Mouse (Mus musculus): ENCODE measurements around the gene Efna5. TPM values are rescaled to one million over a fixed set of nuclear protein-coding genes. Genes with fewer than 3 reads are reported as not detected.
A peak's percentile ranks its signal among the peaks of the same experiment; 100 is the strongest.

The Efna5 gene
- polyA plus RNA-seq, 1 experiment from 2014 or later: 22.4 TPM

DNA sequence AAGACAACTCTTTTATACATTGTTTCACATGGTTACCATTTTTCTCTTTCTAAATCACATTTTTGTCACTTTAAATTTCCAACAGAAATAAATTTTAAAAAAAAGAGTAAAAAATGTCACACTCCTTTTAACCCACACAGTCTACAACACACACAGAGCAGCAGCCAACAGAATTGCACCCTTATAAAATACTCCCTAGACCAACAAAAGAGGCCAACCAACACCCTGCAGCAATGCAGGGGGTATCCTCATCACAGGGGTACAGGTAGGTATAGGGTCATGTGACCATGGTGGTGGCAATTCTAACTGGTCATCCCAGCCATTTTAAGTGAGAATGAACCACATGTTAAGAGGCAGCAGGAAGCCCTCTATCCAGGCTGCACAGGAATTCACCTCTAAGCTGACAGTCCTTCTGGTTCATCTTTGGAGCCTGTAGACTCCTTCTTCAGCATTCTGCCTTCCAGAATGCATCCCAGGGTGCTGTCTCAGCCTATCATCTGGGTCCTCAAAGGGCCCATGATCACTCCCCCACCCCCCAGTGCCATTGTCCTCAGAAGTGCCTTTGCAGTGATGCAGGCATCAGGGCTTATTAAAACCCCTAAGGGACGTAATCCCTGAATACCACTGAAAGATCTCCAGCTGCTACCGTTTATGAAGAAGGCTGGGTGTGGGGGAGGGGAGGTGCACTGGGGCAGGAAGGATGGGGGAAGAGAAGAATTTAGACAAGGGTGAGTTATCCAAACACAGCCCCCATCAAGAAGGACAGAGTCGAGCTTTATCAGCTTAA lies 28.1 kb downstream of the Efna5 start:
- no peaks in the 10 kb centered on the region for H3K9me3 ChIP-seq (replicated peaks)
- H3K4me3 ChIP-seq: no peak overlapping the region
- peaks cover 29% of the 10 kb centered on the region for H3K4me1 ChIP-seq (replicated peaks)
- 0 out of 2 replicates have a peak overlapping the region, but pooled peaks have one; percentile 7 for H3K27ac ChIP-seq
- H3K36me3 ChIP-seq: no peaks in the 10 kb centered on the region
- no peak for ATAC-seq (replicated peaks; ENCODE audit: insufficient number of reproducible peaks, insufficient read depth, low FRiP score, low read depth)
- H3K27me3 ChIP-seq: no peaks in the 10 kb centered on the region
- no peak overlapping the region for H3K9ac ChIP-seq
- peak overlapping the region; percentile 20 for H3K4me2 ChIP-seq
- 12% methylated on average over 3 of the region's 3 CpGs for WGBS

DNA sequence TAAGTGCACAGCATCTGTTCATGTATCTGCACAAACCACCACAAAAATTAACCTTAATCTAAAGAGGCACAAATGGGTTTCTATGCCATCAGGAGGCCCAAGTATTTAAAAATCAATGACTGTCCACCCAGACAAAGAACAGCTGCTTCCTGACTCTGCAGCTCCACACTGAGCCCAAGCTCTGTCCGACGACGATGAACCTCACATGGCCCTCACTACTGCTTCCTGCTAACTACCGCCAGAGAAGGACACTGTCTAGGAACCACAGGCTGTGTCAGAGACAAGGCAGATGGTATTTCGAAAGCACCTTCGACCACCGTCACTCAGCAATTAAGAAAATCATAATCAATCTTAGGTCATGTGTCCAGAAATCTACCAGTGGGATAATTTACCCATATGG lies 29.8 kb downstream of the Efna5 start:
- 39% methylated on average over 7 of the region's 7 CpGs for WGBS
- no peaks in the 10 kb centered on the region for H3K9me3 ChIP-seq (replicated peaks)
- H3K36me3 ChIP-seq: no peaks in the 10 kb centered on the region
- H3K27me3 ChIP-seq: no peaks in the 10 kb centered on the region
- no peak overlapping the region for H3K9ac ChIP-seq
- H3K27ac ChIP-seq: no peak overlapping the region
- H3K4me3 ChIP-seq: no peak overlapping the region
- ATAC-seq (replicated peaks; ENCODE audit: insufficient number of reproducible peaks, insufficient read depth, low FRiP score, low read depth): no peak
- 0 out of 2 replicates have a peak overlapping the region, but pooled peaks have one; percentile 46 for H3K4me2 ChIP-seq
- peaks cover 29% of the 10 kb centered on the region for H3K4me1 ChIP-seq (replicated peaks)

GRCm38 (mm10) chr17:62850603-62851002 lies 30.5 kb downstream of the Efna5 start:
- Histone ChIP-seq H3K9me3 (replicated peaks) (no peaks in the 10 kb centered on the region), H3K27ac (no peak overlapping the region), H3K4me1 (replicated peaks) (peaks cover 29% of the 10 kb centered on the region), H3K4me2 (no peak overlapping the region), H3K9ac (no peak overlapping the region), H3K4me3 (no peak overlapping the region), H3K27me3 (no peaks in the 10 kb centered on the region), H3K36me3 (no peaks in the 10 kb centered on the region)
- 80% methylated on average over 3 of the region's 3 CpGs for WGBS
- no peak for ATAC-seq (replicated peaks; ENCODE audit: insufficient number of reproducible peaks, insufficient read depth, low FRiP score, low read depth)

DNA sequence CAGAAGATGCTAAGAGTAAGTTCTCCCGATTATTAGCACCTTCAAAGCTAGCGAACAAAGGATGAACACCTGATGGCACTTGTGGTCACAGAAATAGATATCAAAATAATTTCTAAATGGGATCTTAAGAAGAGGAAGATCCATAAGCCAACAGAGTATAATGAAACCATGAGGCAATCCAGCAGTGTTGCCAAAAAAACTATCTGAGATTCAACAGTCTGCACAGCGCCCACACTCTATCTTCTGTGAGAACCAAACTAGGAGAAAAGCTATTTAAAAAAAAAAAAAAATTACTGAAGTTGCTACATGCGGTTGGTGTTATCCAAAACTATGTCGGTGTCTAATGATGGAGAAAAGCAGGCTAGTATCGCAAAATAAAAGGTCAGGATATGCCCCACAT lies 31.4 kb downstream of the Efna5 start:
- no peak overlapping the region for H3K27ac ChIP-seq
- ATAC-seq (replicated peaks; ENCODE audit: insufficient number of reproducible peaks, insufficient read depth, low FRiP score, low read depth): no peak
- H3K36me3 ChIP-seq: no peaks in the 10 kb centered on the region
- H3K4me3 ChIP-seq: no peak overlapping the region
- H3K9ac ChIP-seq: no peak overlapping the region
- H3K4me2 ChIP-seq: no peak overlapping the region
- no peaks in the 10 kb centered on the region for H3K27me3 ChIP-seq
- H3K4me1 ChIP-seq (replicated peaks): peaks cover 29% of the 10 kb centered on the region
- 78% methylated on average over 6 of the region's 6 CpGs for WGBS
- no peaks in the 10 kb centered on the region for H3K9me3 ChIP-seq (replicated peaks)

DNA sequence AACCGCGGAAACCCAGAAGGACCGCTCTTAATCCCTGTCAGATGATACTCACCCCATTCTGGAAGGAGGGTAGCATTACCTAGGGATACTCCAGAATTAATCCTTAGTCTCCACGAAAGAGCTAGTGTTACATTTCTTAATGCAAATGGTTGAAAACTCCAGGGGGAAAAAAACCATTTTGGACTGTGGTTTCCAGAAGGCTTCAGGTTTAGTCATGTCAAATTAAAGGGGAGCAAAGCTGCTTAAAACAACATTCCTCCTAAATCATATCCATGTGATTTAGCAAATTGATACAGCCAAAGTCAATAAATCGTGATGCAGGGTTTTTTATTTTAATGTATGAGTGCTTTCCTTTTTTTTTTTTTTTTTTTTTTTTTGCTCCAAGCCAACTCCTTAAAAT lies 35.5 kb downstream of the Efna5 start:
- H3K9ac ChIP-seq: no peak overlapping the region
- no peak overlapping the region for H3K4me3 ChIP-seq
- H3K4me1 ChIP-seq (replicated peaks): peaks cover 6% of the 10 kb centered on the region; the same call in 1 of the 2 replicates
- no peaks in the 10 kb centered on the region for H3K36me3 ChIP-seq
- no peak overlapping the region for H3K4me2 ChIP-seq
- no peaks in the 10 kb centered on the region for H3K27me3 ChIP-seq
- no peaks in the 10 kb centered on the region for H3K9me3 ChIP-seq (replicated peaks)
- 61% methylated on average over 5 of the region's 5 CpGs for WGBS
- no peak overlapping the region for H3K27ac ChIP-seq
- no peak for ATAC-seq (replicated peaks; ENCODE audit: insufficient number of reproducible peaks, insufficient read depth, low FRiP score, low read depth)

DNA sequence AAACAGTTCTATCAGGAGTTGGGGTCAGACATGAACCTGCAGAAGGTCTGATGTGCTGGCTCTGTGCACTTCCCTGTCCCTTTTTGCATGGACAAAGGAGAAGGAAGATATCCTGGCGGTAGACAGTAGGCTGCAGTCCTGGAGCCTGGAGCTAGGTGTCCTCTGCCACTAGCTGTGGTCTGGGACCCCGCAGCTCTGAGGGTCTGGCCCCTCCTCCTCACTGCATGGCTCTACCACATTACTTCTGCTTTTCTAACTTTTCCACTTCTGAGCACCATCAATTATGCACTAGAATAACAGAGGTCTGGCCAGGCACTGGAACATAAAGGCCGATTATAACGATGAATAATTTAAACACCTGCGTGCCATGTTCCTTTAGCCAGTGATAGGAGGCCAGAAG lies 36.8 kb downstream of the Efna5 start:
- no peak overlapping the region for H3K4me3 ChIP-seq
- H3K4me2 ChIP-seq: no peak overlapping the region
- H3K27ac ChIP-seq: no peak overlapping the region
- H3K9ac ChIP-seq: no peak overlapping the region
- no peaks in the 10 kb centered on the region for H3K4me1 ChIP-seq (replicated peaks)
- H3K9me3 ChIP-seq (replicated peaks): no peaks in the 10 kb centered on the region
- no peaks in the 10 kb centered on the region for H3K36me3 ChIP-seq
- H3K27me3 ChIP-seq: no peaks in the 10 kb centered on the region
- no peak for ATAC-seq (replicated peaks; ENCODE audit: insufficient number of reproducible peaks, insufficient read depth, low FRiP score, low read depth)
- WGBS: 60% methylated on average over 5 of the region's 5 CpGs

- ATAC-seq (replicated peaks; ENCODE audit: insufficient number of reproducible peaks, insufficient read depth, low FRiP score, low read depth): no peak
Measured at GRCm38 (mm10) chr17:62837336-62837735, 43.8 kb downstream of the Efna5 start.

GRCm38 (mm10) chr17:62836598-62837106 lies 44.5 kb downstream of the Efna5 start:
- Histone ChIP-seq H3K36me3 (0 out of 2 replicates have a peak, but pooled peaks cover 4% of the 10 kb centered on the region), H3K4me3 (no peak overlapping the region), H3K4me1 (replicated peaks) (0 out of 2 replicates have a peak, but pooled peaks cover 4% of the 10 kb centered on the region), H3K27ac (no peak overlapping the region), H3K27me3 (no peaks in the 10 kb centered on the region), H3K4me2 (no peak overlapping the region), H3K9ac (no peak overlapping the region), H3K9me3 (replicated peaks) (no peaks in the 10 kb centered on the region)
- no peak for ATAC-seq (replicated peaks; ENCODE audit: insufficient number of reproducible peaks, insufficient read depth, low FRiP score, low read depth)
- WGBS: 75% methylated on average over 6 of the region's 6 CpGs

More at GRCm38 (mm10) chr17:62837336-62837735, 43.8 kb downstream of the Efna5 start:
- H3K4me3 ChIP-seq: no peak overlapping the region
- H3K4me1 ChIP-seq (replicated peaks): 0 out of 2 replicates have a peak, but pooled peaks cover 2% of the 10 kb centered on the region
- H3K4me2 ChIP-seq: no peak overlapping the region
- H3K9me3 ChIP-seq (replicated peaks): no peaks in the 10 kb centered on the region
- H3K36me3 ChIP-seq: 0 out of 2 replicates have a peak, but pooled peaks cover 4% of the 10 kb centered on the region
- H3K27ac ChIP-seq: no peak overlapping the region
- H3K9ac ChIP-seq: no peak overlapping the region
- no peaks in the 10 kb centered on the region for H3K27me3 ChIP-seq
- 77% methylated on average over 7 of the region's 7 CpGs for WGBS

- Histone ChIP-seq H3K27ac (no peak overlapping the region), H3K9me3 (replicated peaks) (no peaks in the 10 kb centered on the region)
- WGBS: 64% methylated on average over 16 of the region's 16 CpGs
Measured at GRCm38 (mm10) chr17:62832550-62833127, 48.5 kb downstream of the Efna5 start.

DNA sequence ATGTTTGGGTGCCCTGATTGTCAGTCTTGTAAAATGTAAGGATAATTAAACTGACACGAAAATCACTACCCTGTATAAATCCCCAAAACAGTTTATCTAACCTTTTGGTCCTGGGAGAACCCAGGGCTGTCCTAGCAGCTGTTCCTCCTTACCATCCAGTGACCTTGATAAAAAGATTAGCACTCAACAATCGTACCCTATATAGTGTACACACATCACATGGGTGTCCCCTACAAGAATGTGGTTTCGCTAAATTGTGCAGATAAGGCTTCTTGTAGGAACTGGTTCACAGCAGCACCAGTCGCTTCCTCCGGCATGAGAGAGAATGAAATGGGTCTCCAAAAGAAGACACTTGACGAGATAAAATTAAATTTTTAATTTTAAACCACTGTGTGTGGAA lies 53.6 kb downstream of the Efna5 start:
- Histone ChIP-seq H3K36me3 (no peaks in the 10 kb centered on the region), H3K4me3 (no peak overlapping the region), H3K4me1 (replicated peaks) (0 out of 2 replicates have a peak, but pooled peaks cover 2% of the 10 kb centered on the region), H3K27ac (no peak overlapping the region), H3K9ac (no peak overlapping the region), H3K9me3 (replicated peaks) (no peaks in the 10 kb centered on the region), H3K4me2 (no peak overlapping the region), H3K27me3 (no peaks in the 10 kb centered on the region)
- 67% methylated on average over 6 of the region's 6 CpGs for WGBS
- no peak for ATAC-seq (replicated peaks; ENCODE audit: insufficient number of reproducible peaks, insufficient read depth, low FRiP score, low read depth)

More at GRCm38 (mm10) chr17:62832550-62833127, 48.5 kb downstream of the Efna5 start:
- H3K9ac ChIP-seq: no peak overlapping the region
- no peak overlapping the region for H3K4me3 ChIP-seq
- 0 out of 2 replicates have a peak, but pooled peaks cover 4% of the 10 kb centered on the region for H3K4me1 ChIP-seq (replicated peaks)
- H3K4me2 ChIP-seq: 0 out of 2 replicates have a peak overlapping the region, but pooled peaks have one; percentile 2
- no peaks in the 10 kb centered on the region for H3K27me3 ChIP-seq
- 0 out of 2 replicates have a peak, but pooled peaks cover 4% of the 10 kb centered on the region for H3K36me3 ChIP-seq
- ATAC-seq (replicated peaks; ENCODE audit: insufficient number of reproducible peaks, insufficient read depth, low FRiP score, low read depth): no peak

- Histone ChIP-seq H3K4me2 (no peak overlapping the region), H3K27ac (no peak overlapping the region), H3K4me1 (replicated peaks) (peaks cover 18% of the 10 kb centered on the region), H3K9ac (no peak overlapping the region), H3K9me3 (replicated peaks) (no peaks in the 10 kb centered on the region), H3K4me3 (no peak overlapping the region), H3K36me3 (no peaks in the 10 kb centered on the region), H3K27me3 (no peaks in the 10 kb centered on the region)
- WGBS: 87% methylated on average over 11 of the region's 11 CpGs
- ATAC-seq (replicated peaks; ENCODE audit: insufficient number of reproducible peaks, insufficient read depth, low FRiP score, low read depth): no peak
Measured at GRCm38 (mm10) chr17:62821219-62821618, 59.9 kb downstream of the Efna5 start.
